Mouse (Mus musculus) stomach, postnatal 0 days (tissue): ENCODE data around the gene Sap18b.

ENCODE experiments used
- CTCF ChIP-seq: IDR thresholded peaks from 2 replicates; pipeline ENCODE4 v1.5.1; 2016; ENCODE audit warnings: antibody characterized with exemption, low read depth, mild to moderate bottlenecking, moderate library complexity
- EP300 ChIP-seq: optimal IDR thresholded peaks from 2 replicates; pipeline ENCODE3; 2016; ENCODE audit warnings: antibody characterized with exemption

DNA sequence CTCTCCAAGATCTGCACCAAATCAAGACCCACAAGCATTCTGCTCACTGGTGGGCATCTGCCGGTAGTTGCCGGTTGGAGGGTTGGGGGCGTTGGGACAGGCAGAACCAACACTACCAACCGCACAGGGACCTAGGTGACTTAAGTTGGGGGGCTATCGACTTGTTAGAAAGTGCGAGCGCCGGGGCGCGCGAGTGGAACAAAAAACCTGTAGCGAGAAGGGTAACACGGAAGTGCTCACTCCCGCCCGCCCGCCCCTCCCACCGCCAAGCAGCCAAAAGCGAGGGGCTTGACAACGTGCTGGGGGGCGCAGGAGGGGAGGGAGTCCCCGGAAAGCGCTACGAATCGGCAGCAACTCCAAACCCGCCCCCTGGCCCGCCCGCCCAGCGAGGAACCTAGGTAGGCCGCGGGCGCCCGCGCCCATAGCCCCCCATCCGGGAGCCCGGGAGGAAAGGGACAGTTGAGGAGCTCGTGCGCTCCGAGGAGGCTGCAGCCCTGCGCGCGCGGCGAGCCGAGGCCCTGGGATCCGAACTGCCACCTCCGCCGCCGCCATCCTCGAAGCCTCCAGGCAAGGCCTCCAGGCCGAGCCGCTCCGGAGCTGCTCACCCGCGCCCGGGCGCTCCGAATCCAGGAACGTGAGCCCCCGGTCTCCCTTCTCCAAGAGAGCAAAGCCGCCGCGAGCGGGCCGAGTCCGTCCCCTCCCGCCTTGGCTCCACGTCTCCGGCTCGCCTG is 18.5 kb upstream of the Sap18b start:
- TF ChIP-seq CTCF (no peak), EP300 (no peak)
